Mouse (Mus musculus) duodenum, adult 2 months (tissue): ENCODE measurements around the gene Abcb1a. TPM values are rescaled to one million over a fixed set of nuclear protein-coding genes. Genes with fewer than 3 reads are reported as not detected.

Experiments
- polyA plus RNA-seq: library from polyadenylated mRNA; depleted of rRNA; stranded (reverse); fragments of >200 nt; gene quantifications from 2 replicates; pipeline ENCODE4 v1.2.3, GENCODE M21; 2012; ENCODE audit warnings: low replicate concordance; rRNA removed

Abcb1a gene
- 7.5 and 16.6 TPM in 2 replicates for polyA plus RNA-seq

DNA sequence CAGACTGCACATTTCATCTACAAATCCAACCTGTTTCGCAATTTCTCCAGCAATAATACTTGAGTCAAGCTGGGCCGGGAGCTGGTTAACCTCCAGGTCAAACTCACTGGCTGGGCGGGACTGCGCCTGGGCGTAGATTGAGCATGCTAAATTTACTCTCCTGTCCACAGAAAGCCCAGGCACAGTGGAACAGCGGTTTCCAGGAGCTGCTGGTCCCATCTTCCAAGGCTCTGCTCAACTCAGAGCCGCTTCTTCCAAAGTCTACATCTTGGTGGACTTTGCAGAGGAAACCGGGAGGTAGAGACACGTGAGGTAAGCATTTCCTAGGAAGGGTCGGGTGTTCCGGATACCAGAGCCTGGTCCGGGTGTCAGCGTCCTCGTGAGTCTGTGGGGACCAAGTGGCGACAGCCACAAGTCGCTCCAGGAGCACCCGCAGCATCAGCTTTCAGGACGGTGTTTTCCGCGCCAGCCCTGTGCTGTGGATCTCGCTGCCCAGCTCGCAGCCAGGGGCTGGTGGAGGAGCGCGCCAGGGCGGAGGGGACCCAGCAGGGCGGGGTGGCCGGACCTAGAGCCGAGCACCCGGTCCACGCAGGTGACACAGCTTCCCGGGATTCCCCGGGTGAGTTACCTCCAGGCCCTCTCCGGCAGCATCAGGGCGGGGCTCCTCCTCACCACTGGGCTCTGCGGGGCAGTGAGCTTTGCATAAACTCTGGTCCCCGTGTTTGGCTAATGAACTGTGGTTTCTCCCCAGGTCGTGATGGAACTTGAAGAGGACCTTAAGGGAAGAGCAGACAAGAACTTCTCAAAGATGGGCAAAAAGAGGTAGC lies at the start of gene Abcb1a:
Gene Abcb1a (plus strand): TSS at position 167 of the 827 bp plus-strand sequence.

GRCm38 (mm10) chr5:8622596-8623231 lies 37.2 kb upstream of the Abcb1a start, which contains the start of gene Rundc3b:
Gene Rundc3b (minus strand): TSS chr5:8622952.

Other genes starting within 250 kb of the Abcb1a start
- gene Dbf4, start 237.4 kb upstream of the Abcb1a start, polyA plus RNA-seq = 5.1 and 6.2 TPM in 2 replicates
- gene Slc25a40, start 237.2 kb upstream of the Abcb1a start, polyA plus RNA-seq = 0.32 and 0.74 TPM in 2 replicates
- 1.3 and 2.9 TPM in 2 replicates for gene Rundc3b, start 37.1 kb upstream of the Abcb1a start, polyA plus RNA-seq
- gene Abcb1b, start 138.1 kb downstream of the Abcb1a start, polyA plus RNA-seq = 0.20 and 0.25 TPM in 2 replicates
- not detected in 2 replicates for gene Abcb4, start 233.6 kb downstream of the Abcb1a start, polyA plus RNA-seq